Mouse (Mus musculus): Measurements from ENCODE around the gene Dgkg. TPM values are rescaled to one million over a fixed set of nuclear protein-coding genes. Genes with fewer than 3 reads are reported as not detected.

Gene Dgkg
- polyA plus RNA-seq, 1 experiment from 2014 or later = 0.86 TPM

Small RNAs within 50 kb of the gene (microRNA-seq; reads per million reads assigned to microRNA genes)
- gene Mir6362 (ENCODE audit: borderline number of aligned reads) = not detected
- gene Mir8095 (ENCODE audit: borderline number of aligned reads) = not detected

Other genes starting within 250 kb of the Dgkg start
- gene Etv5, start 217.5 kb downstream of the Dgkg start, polyA plus RNA-seq (2014; fragmentation: Nextera tagmentation; extraction: Ambion mirVana) = 16.1 TPM in 2 replicates
- gene Crygs, start 154.4 kb upstream of the Dgkg start, polyA plus RNA-seq (2014; fragmentation: Nextera tagmentation; extraction: Ambion mirVana) = not detected in 2 replicates
- 44.8 and 47.3 TPM in 2 replicates for gene Tbccd1, start 200.4 kb upstream of the Dgkg start, polyA plus RNA-seq (2014; fragmentation: Nextera tagmentation; extraction: Ambion mirVana)
- 125 and 131 TPM in 2 replicates for gene Dnajb11, start 200.6 kb upstream of the Dgkg start, polyA plus RNA-seq (2014; fragmentation: Nextera tagmentation; extraction: Ambion mirVana)
- gene Ahsg, start 234.1 kb upstream of the Dgkg start, polyA plus RNA-seq (2014; fragmentation: Nextera tagmentation; extraction: Ambion mirVana) = 79.0 and 82.8 TPM in 2 replicates